Mouse (Mus musculus): ENCODE results near the gene Ifi47. TPM values are rescaled to one million over a fixed set of nuclear protein-coding genes. Genes with fewer than 3 reads are reported as not detected.

Gene Ifi47
- polyA plus RNA-seq, 1 experiment from 2014 or later: 1.3 TPM

DNA sequence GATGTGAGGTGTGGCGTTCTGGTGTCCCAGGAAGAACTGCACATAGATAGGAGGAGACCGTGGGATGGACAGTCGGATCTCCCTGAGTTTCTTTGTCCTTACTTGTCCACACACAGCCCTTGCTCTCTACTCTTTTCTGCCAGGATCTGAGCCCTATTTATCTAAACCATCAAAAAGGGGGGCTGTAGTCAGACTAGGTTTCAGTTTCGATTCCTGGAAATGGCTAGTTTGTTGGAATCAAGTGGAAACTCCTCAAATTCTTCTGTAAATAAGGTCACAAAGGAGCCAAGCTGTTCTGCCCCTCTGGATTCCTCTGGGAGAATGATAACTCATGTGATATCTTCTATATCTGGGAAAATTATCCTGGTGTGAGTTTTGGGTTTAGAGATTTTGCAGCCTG lies 5.0 kb downstream of the Ifi47 start:
- no peak overlapping the region for H3K4me2 ChIP-seq
- no peak for ATAC-seq (ENCODE audit: extremely low read depth, insufficient number of reproducible peaks, low FRiP score, low TSS enrichment)
- no peaks in the 10 kb centered on the region for H3K4me1 ChIP-seq
- no peaks in the 10 kb centered on the region for H3K36me3 ChIP-seq
- no peak overlapping the region for H3K4me3 ChIP-seq
- no peak overlapping the region for H3K27ac ChIP-seq (replicated peaks)
- WGBS: 76% methylated on average over 4 of the region's 4 CpGs
- H3K9ac ChIP-seq: no peak overlapping the region
- H3K9me3 ChIP-seq: no peaks in the 10 kb centered on the region
- no peaks in the 10 kb centered on the region for H3K27me3 ChIP-seq (replicated peaks)

DNA sequence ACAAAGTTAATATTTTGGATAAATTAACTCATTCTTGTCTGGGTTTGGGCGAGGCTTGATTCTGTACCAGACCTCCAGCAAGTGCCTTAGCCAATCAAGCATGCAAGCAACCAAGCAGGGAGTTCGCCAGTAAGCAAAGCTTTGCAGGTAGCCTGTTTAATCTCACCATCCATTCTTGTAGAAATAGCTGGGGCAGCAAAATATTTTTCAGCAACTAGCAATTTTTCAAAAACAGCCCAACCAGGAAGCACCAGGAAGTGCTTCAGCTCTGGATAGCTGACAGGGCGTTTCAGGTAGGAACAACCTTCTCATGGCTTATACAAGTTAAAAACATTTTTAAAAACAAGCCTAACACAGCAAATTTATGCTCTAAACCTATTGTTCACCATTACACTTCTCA lies 5.5 kb downstream of the Ifi47 start:
- Histone ChIP-seq H3K9ac (no peak overlapping the region), H3K4me2 (no peak overlapping the region), H3K4me1 (no peaks in the 10 kb centered on the region), H3K4me3 (no peak overlapping the region), H3K27me3 (replicated peaks) (no peaks in the 10 kb centered on the region), H3K36me3 (no peaks in the 10 kb centered on the region), H3K9me3 (no peaks in the 10 kb centered on the region), H3K27ac (replicated peaks) (no peak overlapping the region)
- ATAC-seq (ENCODE audit: extremely low read depth, insufficient number of reproducible peaks, low FRiP score, low TSS enrichment): no peak
- 70% methylated on average over 3 of the region's 3 CpGs for WGBS

DNA sequence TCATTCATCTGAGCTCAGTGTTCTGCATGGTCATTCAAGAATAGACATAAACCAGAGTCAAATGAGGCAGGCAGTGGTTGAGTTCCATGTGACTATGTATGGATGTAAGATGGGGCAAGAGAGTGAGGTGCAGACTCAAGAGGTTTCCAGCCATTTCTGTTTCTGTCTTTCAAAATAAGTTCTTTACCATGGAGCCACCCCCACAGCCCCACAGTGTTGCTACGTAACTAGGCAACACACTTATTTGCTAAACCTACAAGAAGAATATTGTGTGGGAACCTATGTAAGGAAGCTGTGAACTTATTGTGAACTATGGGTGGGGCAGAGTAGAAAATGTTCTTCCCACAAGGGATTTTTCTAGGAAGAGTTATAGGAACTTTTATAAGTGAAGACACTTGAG lies 6.8 kb downstream of the Ifi47 start:
- Histone ChIP-seq H3K36me3 (no peaks in the 10 kb centered on the region), H3K9ac (no peak overlapping the region), H3K27me3 (replicated peaks) (no peaks in the 10 kb centered on the region), H3K4me2 (no peak overlapping the region), H3K4me3 (no peak overlapping the region), H3K4me1 (peaks cover 5% of the 10 kb centered on the region), H3K9me3 (no peaks in the 10 kb centered on the region), H3K27ac (replicated peaks) (no peak overlapping the region)
- WGBS: 82% methylated on average over 1 of the region's 1 CpGs
- no peak for ATAC-seq (ENCODE audit: extremely low read depth, insufficient number of reproducible peaks, low FRiP score, low TSS enrichment)

DNA sequence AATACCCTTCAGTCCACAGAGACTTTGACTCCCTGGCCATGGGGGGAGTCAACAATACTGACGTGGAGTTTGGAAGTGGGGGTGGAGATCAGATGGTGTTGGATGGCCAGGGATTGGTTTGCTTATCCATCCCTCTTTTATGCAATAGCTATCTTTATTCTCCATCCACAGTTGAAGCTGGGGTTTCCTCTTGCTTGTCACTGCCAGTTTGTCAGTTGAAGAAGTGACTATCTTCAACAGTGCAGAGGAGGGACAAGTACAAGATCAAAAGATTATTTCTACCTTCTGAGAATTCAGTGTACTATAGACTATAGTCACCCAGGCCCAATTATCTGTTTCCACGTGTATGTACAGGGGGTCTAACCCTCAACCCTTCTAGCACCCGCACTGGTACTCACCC lies 7.4 kb downstream of the Ifi47 start:
- WGBS: 73% methylated on average over 3 of the region's 3 CpGs
- H3K4me1 ChIP-seq: peaks cover 8% of the 10 kb centered on the region
- H3K4me2 ChIP-seq: no peak overlapping the region
- ATAC-seq (ENCODE audit: extremely low read depth, insufficient number of reproducible peaks, low FRiP score, low TSS enrichment): no peak
- no peak overlapping the region for H3K9ac ChIP-seq
- no peaks in the 10 kb centered on the region for H3K27me3 ChIP-seq (replicated peaks)
- no peaks in the 10 kb centered on the region for H3K9me3 ChIP-seq
- H3K4me3 ChIP-seq: no peak overlapping the region
- no peak overlapping the region for H3K27ac ChIP-seq (replicated peaks)
- no peaks in the 10 kb centered on the region for H3K36me3 ChIP-seq

DNA sequence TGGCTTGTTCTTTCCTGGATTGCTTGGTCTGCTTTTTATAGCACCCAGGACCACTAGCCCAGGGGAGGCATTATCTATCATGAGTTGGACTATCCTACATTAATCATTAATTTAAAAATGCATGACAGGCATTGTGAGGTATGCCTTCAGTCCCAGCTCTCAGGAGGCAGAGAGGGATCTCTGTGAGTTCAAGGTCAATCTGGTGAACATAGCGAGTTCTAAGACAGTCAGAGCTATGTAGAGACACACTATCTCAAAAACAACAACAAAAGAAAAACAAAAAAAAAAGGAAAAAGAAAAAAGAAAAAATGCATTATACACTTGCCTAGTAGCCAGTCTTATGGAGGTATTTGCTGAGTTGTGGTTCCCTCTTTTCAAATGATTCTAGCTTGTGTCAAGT lies 8.0 kb downstream of the Ifi47 start:
- H3K4me2 ChIP-seq: no peak overlapping the region
- H3K27me3 ChIP-seq (replicated peaks): no peaks in the 10 kb centered on the region
- H3K9me3 ChIP-seq: no peaks in the 10 kb centered on the region
- no peak overlapping the region for H3K9ac ChIP-seq
- H3K27ac ChIP-seq (replicated peaks): no peak overlapping the region
- ATAC-seq (ENCODE audit: extremely low read depth, insufficient number of reproducible peaks, low FRiP score, low TSS enrichment): no peak
- no peak overlapping the region for H3K4me3 ChIP-seq
- H3K4me1 ChIP-seq: peaks cover 8% of the 10 kb centered on the region
- no peaks in the 10 kb centered on the region for H3K36me3 ChIP-seq
- WGBS: 44% methylated on average over 1 of the region's 1 CpGs

DNA sequence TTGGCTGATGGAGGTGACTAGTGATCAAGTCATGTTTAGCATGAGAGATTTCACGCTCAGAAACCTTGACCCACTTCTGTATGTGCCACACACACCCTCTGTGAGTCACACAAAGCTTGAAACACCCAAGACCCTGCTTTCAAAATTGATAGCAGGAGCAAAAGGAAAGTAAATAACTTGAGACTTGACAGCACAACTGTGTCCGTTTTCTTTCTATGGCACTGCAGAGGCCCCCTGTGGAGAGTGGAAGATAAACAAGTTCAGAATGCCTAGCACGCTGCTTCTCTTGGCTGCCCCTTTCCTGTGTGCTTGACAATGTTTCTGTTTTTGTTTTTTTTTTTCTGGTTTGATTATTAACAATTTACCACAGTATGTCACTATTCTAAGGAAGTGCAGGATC lies 8.5 kb downstream of the Ifi47 start:
- H3K36me3 ChIP-seq: no peaks in the 10 kb centered on the region
- ATAC-seq (ENCODE audit: extremely low read depth, insufficient number of reproducible peaks, low FRiP score, low TSS enrichment): no peak
- no peaks in the 10 kb centered on the region for H3K9me3 ChIP-seq
- 31% methylated on average over 3 of the region's 3 CpGs for WGBS
- H3K27ac ChIP-seq (replicated peaks): no peak overlapping the region
- no peaks in the 10 kb centered on the region for H3K27me3 ChIP-seq (replicated peaks)
- H3K4me1 ChIP-seq: peaks cover 8% of the 10 kb centered on the region
- H3K9ac ChIP-seq: no peak overlapping the region
- no peak overlapping the region for H3K4me3 ChIP-seq
- H3K4me2 ChIP-seq: no peak overlapping the region

DNA sequence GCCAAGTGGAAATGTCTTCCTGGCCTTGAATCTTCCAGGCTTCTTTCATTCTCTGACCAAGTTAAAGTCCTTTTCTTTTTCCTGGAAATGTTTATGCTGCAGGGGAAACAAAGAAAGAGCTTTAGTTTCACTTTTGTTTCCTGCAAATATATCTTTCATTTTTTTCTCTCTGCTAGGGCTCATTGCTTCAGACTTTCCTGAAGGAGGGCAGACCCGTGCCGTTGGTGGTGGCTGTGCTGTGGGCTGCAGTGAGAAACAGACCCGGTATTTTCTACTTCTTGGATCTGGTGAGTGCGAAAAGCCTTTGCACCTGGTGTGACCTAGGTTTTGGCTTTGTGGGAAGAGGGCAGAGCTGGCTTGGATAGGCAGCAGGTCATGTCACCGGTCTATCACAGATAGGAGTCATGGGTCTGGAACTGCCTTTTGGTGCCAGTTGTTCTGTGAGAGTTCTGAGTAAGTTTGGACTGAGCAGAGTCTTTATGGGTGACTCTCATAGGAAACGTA lies 10.5 kb downstream of the Ifi47 start:
- WGBS: 72% methylated on average over 6 of the region's 6 CpGs
- Histone ChIP-seq H3K4me3 (no peak overlapping the region), H3K4me1 (peaks cover 8% of the 10 kb centered on the region)

DNA sequence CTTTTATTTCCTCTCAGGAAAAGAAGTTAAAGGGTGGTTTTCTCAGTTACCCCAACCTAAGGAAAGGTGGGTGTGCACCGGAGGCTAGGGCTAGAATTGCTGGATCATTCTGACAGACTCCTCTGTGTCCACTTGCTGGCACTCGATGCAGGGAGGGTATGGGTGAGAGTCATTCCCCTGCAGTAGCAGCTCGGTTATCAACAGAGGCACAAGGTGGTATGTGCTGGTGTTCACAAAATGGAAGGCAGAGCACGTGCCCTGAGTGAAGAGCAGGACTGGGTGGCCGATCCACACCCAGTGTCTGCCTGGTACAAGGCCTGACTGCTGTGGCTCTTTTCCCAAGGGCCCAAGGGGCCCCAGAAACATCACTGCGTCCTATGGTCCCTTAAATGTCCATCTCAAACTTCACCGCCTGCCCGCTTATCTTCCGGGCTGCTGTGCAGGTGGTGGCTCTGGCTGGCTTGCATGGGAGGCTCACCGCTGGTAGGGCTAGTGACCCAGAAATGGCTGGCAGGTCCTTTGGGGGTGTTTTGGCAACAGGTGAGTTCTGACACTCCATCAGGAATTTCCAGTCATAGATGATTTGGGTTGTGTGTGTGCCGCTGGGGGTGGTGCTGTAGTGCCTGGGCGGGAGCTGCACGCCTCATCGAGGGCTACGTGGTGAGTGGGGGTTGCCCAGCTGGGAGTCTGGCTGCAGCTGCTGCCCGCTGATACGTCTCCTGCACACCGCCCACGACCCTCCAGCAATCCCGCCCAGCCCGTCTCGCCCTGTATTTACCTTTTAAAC lies 11.6 kb downstream of the Ifi47 start:
- no peaks in the 10 kb centered on the region for H3K9me3 ChIP-seq
- 33% methylated on average over 22 of the region's 22 CpGs for WGBS
- H3K27me3 ChIP-seq (replicated peaks): no peaks in the 10 kb centered on the region
- no peak for ATAC-seq (ENCODE audit: extremely low read depth, insufficient number of reproducible peaks, low FRiP score, low TSS enrichment)
- no peaks in the 10 kb centered on the region for H3K36me3 ChIP-seq
- peak overlapping the region; percentile 67 for H3K4me2 ChIP-seq
- 0 out of 2 replicates have a peak overlapping the region, but pooled peaks have one; percentile 12 for H3K27ac ChIP-seq (replicated peaks)
- peak overlapping the region; percentile 26 for H3K4me3 ChIP-seq
- peaks cover 8% of the 10 kb centered on the region for H3K4me1 ChIP-seq
- peak overlapping the region; percentile 40; the same call in 1 of the 2 replicates for H3K9ac ChIP-seq

More for the DNA sequence above, 10.5 kb downstream of the Ifi47 start:
- Histone ChIP-seq H3K36me3 (no peaks in the 10 kb centered on the region), H3K9me3 (no peaks in the 10 kb centered on the region), H3K27ac (replicated peaks) (no peak overlapping the region), H3K9ac (no peak overlapping the region), H3K27me3 (replicated peaks) (no peaks in the 10 kb centered on the region), H3K4me2 (no peak overlapping the region)
- ATAC-seq (ENCODE audit: extremely low read depth, insufficient number of reproducible peaks, low FRiP score, low TSS enrichment): no peak

DNA sequence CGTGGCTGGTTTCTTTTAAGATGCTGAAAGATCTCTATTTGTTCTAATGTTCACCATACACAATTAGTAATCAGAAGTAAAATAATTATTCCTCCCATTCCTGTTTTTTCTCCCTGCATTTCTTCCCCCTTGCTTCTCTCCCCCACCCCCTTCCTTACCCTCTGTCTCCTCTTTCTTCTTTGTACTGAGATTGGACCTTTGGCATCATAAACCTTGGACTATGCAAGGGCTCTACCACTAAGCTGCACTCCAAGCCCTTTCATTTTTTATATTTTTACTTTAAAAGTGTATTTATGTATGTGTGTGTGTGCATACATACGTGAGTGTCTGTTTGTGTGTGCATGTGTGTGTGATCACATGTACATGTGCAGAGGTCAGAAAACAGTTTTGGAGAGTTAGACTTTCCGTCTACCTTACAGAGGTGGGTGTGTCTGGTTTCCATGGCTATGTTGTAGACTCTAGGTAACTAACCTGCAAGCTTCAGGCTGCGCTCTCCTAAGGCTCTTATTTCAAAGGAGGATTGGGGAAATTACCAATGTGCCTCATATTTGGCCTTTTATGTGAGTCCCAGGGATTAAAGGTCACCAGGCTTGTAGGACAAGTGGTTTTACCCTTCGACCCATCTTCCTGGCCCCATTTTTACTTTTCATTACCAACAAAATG lies 12.7 kb downstream of the Ifi47 start:
- no peak overlapping the region for H3K4me3 ChIP-seq
- no peak overlapping the region for H3K27ac ChIP-seq (replicated peaks)
- no peak overlapping the region for H3K4me2 ChIP-seq
- ATAC-seq (ENCODE audit: extremely low read depth, insufficient number of reproducible peaks, low FRiP score, low TSS enrichment): no peak
- H3K9ac ChIP-seq: no peak overlapping the region
- H3K4me1 ChIP-seq: peaks cover 8% of the 10 kb centered on the region
- no peaks in the 10 kb centered on the region for H3K36me3 ChIP-seq
- no peaks in the 10 kb centered on the region for H3K27me3 ChIP-seq (replicated peaks)
- 79% methylated on average over 5 of the region's 5 CpGs for WGBS
- H3K9me3 ChIP-seq: no peaks in the 10 kb centered on the region

DNA sequence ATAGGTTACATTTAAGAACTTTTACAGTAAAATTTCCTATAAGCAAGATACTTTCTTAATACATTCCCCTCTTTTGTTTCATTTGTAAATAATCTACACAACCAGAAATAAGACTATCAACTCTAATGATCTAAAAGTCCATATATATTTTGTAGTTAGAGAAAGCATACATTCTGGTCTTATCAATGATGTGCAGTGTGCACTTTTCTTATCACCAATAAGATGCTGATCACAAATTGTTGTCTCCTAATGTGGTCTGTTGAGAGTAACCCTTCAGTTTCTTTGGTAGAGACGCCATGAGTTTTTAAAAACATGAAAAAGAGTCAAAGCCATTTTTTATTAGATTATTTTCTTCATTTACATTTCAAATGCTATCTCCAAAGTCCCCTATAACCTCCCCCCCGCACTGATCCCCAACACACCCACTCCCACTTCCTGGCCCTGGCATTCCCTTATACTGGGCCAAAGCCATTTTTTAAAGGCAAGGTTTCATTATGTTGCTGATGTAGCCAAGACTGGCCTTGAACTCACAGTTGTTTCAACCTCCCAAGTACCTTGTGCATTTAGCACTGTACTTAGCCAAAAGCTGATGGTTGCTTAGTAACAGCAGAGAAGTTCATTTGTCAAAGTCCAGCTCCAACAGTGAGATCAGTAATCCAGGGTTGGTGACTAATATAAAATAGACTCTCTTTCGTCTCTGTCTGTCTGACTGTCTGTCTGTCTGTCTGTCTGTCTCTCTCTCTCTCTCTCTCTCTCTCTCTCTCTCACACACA lies 13.5 kb downstream of the Ifi47 start:
- Histone ChIP-seq H3K27ac (replicated peaks) (no peak overlapping the region), H3K36me3 (no peaks in the 10 kb centered on the region), H3K4me3 (no peak overlapping the region), H3K4me2 (no peak overlapping the region), H3K27me3 (replicated peaks) (no peaks in the 10 kb centered on the region), H3K9me3 (no peaks in the 10 kb centered on the region), H3K9ac (no peak overlapping the region), H3K4me1 (peaks cover 8% of the 10 kb centered on the region)
- no peak for ATAC-seq (ENCODE audit: extremely low read depth, insufficient number of reproducible peaks, low FRiP score, low TSS enrichment)
- 76% methylated on average over 3 of the region's 3 CpGs for WGBS

DNA sequence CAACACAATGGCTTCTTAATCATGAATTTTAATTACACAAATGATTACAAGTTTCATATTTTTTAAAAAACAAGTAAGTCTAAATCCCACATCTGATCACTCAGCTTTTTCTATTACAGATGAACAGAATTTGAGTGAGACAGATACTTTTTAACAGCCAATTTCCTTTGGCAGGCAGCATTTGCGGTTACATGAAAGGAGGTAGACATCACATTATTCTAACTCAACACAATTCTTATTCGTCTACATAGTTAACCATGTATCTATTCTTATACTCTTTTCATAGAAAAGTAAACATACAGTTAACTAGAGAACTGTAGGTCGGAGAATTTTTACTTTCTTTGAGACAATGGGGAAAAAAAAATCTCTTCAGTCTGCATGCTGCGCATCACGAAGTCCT lies 14.2 kb downstream of the Ifi47 start:
- Histone ChIP-seq H3K9me3 (no peaks in the 10 kb centered on the region), H3K9ac (no peak overlapping the region), H3K4me2 (no peak overlapping the region), H3K27me3 (replicated peaks) (no peaks in the 10 kb centered on the region), H3K27ac (replicated peaks) (no peak overlapping the region), H3K4me1 (peaks cover 8% of the 10 kb centered on the region), H3K36me3 (no peaks in the 10 kb centered on the region), H3K4me3 (no peak overlapping the region)
- ATAC-seq (ENCODE audit: extremely low read depth, insufficient number of reproducible peaks, low FRiP score, low TSS enrichment): no peak
- 81% methylated on average over 5 of the region's 5 CpGs for WGBS

All from heart, embryonic 13.5 days (tissue).